Mouse (Mus musculus) C2C12 (cell line): ENCODE data around the gene Abcc1.

Experiments used
- CEBPB ChIP-seq: IDR thresholded peaks from one replicate; pipeline ENCODE4 v1.6.1; 2011; ENCODE audit warnings: low read depth, mild to moderate bottlenecking, control low read depth, moderate library complexity
- CTCF ChIP-seq: IDR thresholded peaks from one replicate; pipeline ENCODE4 v1.5.1; 2011; ENCODE audit not compliant: control insufficient read depth, insufficient read depth, insufficient read length
- MYOD1 ChIP-seq: IDR thresholded peaks from one replicate; pipeline ENCODE4 v1.6.1; 2011; ENCODE audit warnings: low read depth; ENCODE audit not compliant: control insufficient read depth, insufficient read length
- MYOG ChIP-seq: IDR thresholded peaks from one replicate; pipeline ENCODE4 v1.6.1; 2011; ENCODE audit not compliant: control insufficient read depth, insufficient read length; ENCODE audit errors: extremely low read depth

DNA sequence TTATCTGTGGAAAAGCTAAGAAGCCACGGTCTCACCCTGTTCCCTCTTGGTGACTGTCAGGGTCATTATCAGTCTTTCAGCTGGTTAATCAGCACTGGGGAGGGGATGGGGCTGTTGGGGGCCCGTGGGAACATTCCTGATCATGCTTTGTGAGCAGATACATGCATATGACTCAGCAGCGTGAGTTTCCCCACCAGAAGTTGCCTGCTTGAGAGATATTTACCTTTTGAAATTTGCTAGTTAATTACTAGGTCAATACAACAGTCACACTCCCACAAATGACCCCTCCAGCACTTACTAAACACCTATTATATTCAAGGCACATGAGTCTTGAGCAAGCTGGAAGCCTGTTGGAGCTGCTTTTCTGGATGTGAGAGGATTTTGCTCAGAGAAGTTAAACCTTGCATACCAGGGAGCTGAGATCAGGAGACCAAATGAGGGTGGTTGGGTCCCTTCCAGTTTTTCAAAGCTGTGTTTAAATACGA, 11.5 kb downstream of the Abcc1 start:
- no peak for TF ChIP-seq CTCF
- no peak for TF ChIP-seq MYOD1
- TF ChIP-seq CEBPB: no peak
- TF ChIP-seq MYOG: no peak
